ENCODE assay signal across 16 mouse cellular contexts in genomic region chr19:37214711-37215110, GRCm38 (mm10). TPM values are rescaled to one million over a fixed set of nuclear protein-coding genes. Genes with fewer than 3 reads are reported as not detected.
A peak's percentile ranks its signal among the peaks of the same experiment; 100 is the strongest.
DNase-seq lines count a peak whose midpoint lies in the region; ATAC-seq and TF ChIP-seq lines count a peak whose summit lies in the region.
"Had no signal": no experiment of that assay in that cellular context is flagged by ENCODE, and none has a peak within 500 bp of the region (broad histone marks: within the 10 kb centered on the region; RNA-seq: fewer than 3 reads in every experiment).

No protein-coding gene starts in this region.

- no peak overlapping the region for H3K27ac ChIP-seq in kidney, adult 2 months (ENCODE audit: insufficient read depth, low read depth, low read length)
- no peak overlapping the region for H3K27ac ChIP-seq in kidney, embryonic 16.5 days (ENCODE audit: low read length)
- H3K27ac ChIP-seq in lung, embryonic 14.5 days (ENCODE audit: low read depth), result no peak overlapping the region
- no peak overlapping the region for H3K27ac ChIP-seq in midbrain, embryonic 11.5 days (ENCODE audit: low read depth, low read length)
- H3K27ac ChIP-seq: forebrain, embryonic 12.5 days; hindbrain, embryonic 13.5 days; intestine, embryonic 15.5 days; macrophage; midbrain, embryonic 13.5 days had no signal

- no peak for TF ChIP-seq POLR2A in kidney, adult 2 months (IDR thresholded peaks at IDR 0.05; ENCODE audit: low read depth, low read length)

- H3K36me3 ChIP-seq in kidney, adult 2 months (ENCODE audit: control insufficient read depth, insufficient read depth, low read length), result peaks cover 3% of the 10 kb centered on the region
- peaks cover 40% of the 10 kb centered on the region for H3K36me3 ChIP-seq in kidney, embryonic 16.5 days (ENCODE audit: insufficient read depth, low read length)
- H3K36me3 ChIP-seq in lung, embryonic 14.5 days (ENCODE audit: insufficient read depth), result peaks cover 69% of the 10 kb centered on the region
- H3K36me3 ChIP-seq in midbrain, embryonic 11.5 days (ENCODE audit: control insufficient read depth, insufficient read depth, low read length), result peaks cover 15% of the 10 kb centered on the region; the same call in 1 of the 2 replicates

- no peak overlapping the region for H3K4me3 ChIP-seq in kidney, adult 2 months (ENCODE audit: insufficient read depth, low read depth, low read length)
- H3K4me3 ChIP-seq in kidney, embryonic 16.5 days (ENCODE audit: low read length), result no peak overlapping the region
- H3K4me3 ChIP-seq in lung, embryonic 14.5 days (ENCODE audit: low read depth, low read length), result no peak overlapping the region
- no peak overlapping the region for H3K4me3 ChIP-seq in midbrain, embryonic 11.5 days (ENCODE audit: low read depth, low read length)
- H3K4me3 ChIP-seq: forebrain, embryonic 12.5 days; hindbrain, embryonic 13.5 days; intestine, embryonic 15.5 days; midbrain, embryonic 13.5 days; myocyte had no signal

- DNase-seq in adrenal gland, postnatal 10 days, result peak; percentile 46
- no peak for DNase-seq in adrenal gland, adult 18-20 months (ENCODE audit: low spot score in 2 of 2)
- peak; percentile 50 for DNase-seq in kidney, adult 2 months
- peak; percentile 75 for DNase-seq in lung, embryonic 14.5 days
- no peak for DNase-seq in lung, postnatal 4 days
- peak; percentile 31 to 55 for DNase-seq in heart, postnatal 14 days
- DNase-seq in midbrain, embryonic 11.5 days (ENCODE audit: low spot score, missing footprints), result no peak
- DNase-seq: gastrocnemius, postnatal 36 days; thymus, postnatal 25 days had no signal

- no peak for ATAC-seq in kidney, embryonic 16.5 days (ENCODE audit: low FRiP score, low TSS enrichment)
- no peak for ATAC-seq in lung, embryonic 14.5 days (ENCODE audit: insufficient read depth)
- no peak for ATAC-seq in midbrain, embryonic 11.5 days (ENCODE audit: low FRiP score)
- ATAC-seq: intestine, embryonic 15.5 days; midbrain, embryonic 13.5 days had no signal

- intact Hi-C loops in heart, postnatal 14 days (cut with DNase I), result no loop called here

- no peak overlapping the region for H3K4me2 ChIP-seq in kidney, embryonic 16.5 days (replicated peaks; ENCODE audit: low read depth, low read length)
- H3K4me2 ChIP-seq in lung, embryonic 14.5 days, result no peak overlapping the region
- no peak overlapping the region for H3K4me2 ChIP-seq in midbrain, embryonic 11.5 days
- H3K4me2 ChIP-seq: forebrain, embryonic 12.5 days; hindbrain, embryonic 13.5 days; intestine, embryonic 15.5 days; midbrain, embryonic 13.5 days had no signal

- TF ChIP-seq CTCF in kidney, adult 2 months (conservative IDR thresholded peaks at IDR 0.05; ENCODE audit: insufficient read depth, insufficient read length, low read depth, low read length), result no peak
- no peak for TF ChIP-seq CTCF in lung, embryonic 14.5 days (IDR thresholded peaks at IDR 0.05; ENCODE audit: low read depth)

- H3K27me3 ChIP-seq in kidney, adult 2 months (replicated peaks; ENCODE audit: control insufficient read depth, insufficient read depth, low read length), result no peaks in the 10 kb centered on the region
- no peaks in the 10 kb centered on the region for H3K27me3 ChIP-seq in kidney, embryonic 16.5 days (ENCODE audit: insufficient read depth, low read length)
- H3K27me3 ChIP-seq in lung, embryonic 14.5 days (ENCODE audit: insufficient read depth, low read length), result no peaks in the 10 kb centered on the region
- no peaks in the 10 kb centered on the region for H3K27me3 ChIP-seq in midbrain, embryonic 11.5 days (ENCODE audit: control insufficient read depth, insufficient read depth, low read length)
- H3K27me3 ChIP-seq: forebrain, embryonic 12.5 days; hindbrain, embryonic 13.5 days; intestine, embryonic 15.5 days; midbrain, embryonic 13.5 days had no signal

- no peak overlapping the region for H3K9ac ChIP-seq in kidney, embryonic 16.5 days (replicated peaks; ENCODE audit: low read length)
- no peak overlapping the region for H3K9ac ChIP-seq in lung, embryonic 14.5 days
- H3K9ac ChIP-seq in midbrain, embryonic 11.5 days (ENCODE audit: low read length), result no peak overlapping the region
- H3K9ac ChIP-seq: forebrain, embryonic 12.5 days; hindbrain, embryonic 13.5 days; intestine, embryonic 15.5 days; midbrain, embryonic 13.5 days had no signal

- H3K9me3 ChIP-seq in kidney, embryonic 16.5 days (ENCODE audit: low read length), result no peaks in the 10 kb centered on the region
- no peaks in the 10 kb centered on the region for H3K9me3 ChIP-seq in lung, embryonic 14.5 days (ENCODE audit: low read depth, low read length)
- H3K9me3 ChIP-seq in midbrain, embryonic 11.5 days (ENCODE audit: control insufficient read depth, low read length), result no peaks in the 10 kb centered on the region
- H3K9me3 ChIP-seq: forebrain, embryonic 12.5 days; hindbrain, embryonic 13.5 days; intestine, embryonic 15.5 days; midbrain, embryonic 13.5 days had no signal

- peaks cover 3% of the 10 kb centered on the region for H3K4me1 ChIP-seq in kidney, adult 2 months (ENCODE audit: control insufficient read depth, insufficient read depth, low read length)
- peaks cover under 1% of the 10 kb centered on the region for H3K4me1 ChIP-seq in kidney, embryonic 16.5 days (ENCODE audit: insufficient read depth, low read length)
- 0 out of 2 replicates have a peak, but pooled peaks cover 4% of the 10 kb centered on the region for H3K4me1 ChIP-seq in lung, embryonic 14.5 days (ENCODE audit: insufficient read depth)
- H3K4me1 ChIP-seq in midbrain, embryonic 11.5 days (ENCODE audit: control insufficient read depth, insufficient read depth, low read length), result no peaks in the 10 kb centered on the region; the same call in 1 of the 2 replicates

- WGBS in kidney, adult 2 months, result 50% methylated on average over 2 of the region's 2 CpGs
- 56% methylated on average over 2 of the region's 2 CpGs for WGBS in kidney, embryonic 16.5 days
- 25% methylated on average over 2 of the region's 2 CpGs for WGBS in lung, embryonic 14.5 days
- WGBS in midbrain, embryonic 11.5 days, result 93% methylated on average over 2 of the region's 2 CpGs

RNA-seq across cellular contexts. Expression of gene Cpeb3, which starts 6.3 kb away (rescaled TPM):
- total RNA-seq in adrenal gland, postnatal 10 days (2021), result 10 to 100 TPM; 14.2 to 26.8 TPM
- 10 to 100 TPM; 14.4 to 15.5 TPM for total RNA-seq in adrenal gland, adult 18-20 months (2021)
- polyA plus RNA-seq in kidney, adult 2 months (2012; rRNA removed), result 14.2 and 16.4 TPM in 2 replicates
- polyA plus RNA-seq in kidney, embryonic 16.5 days (2015; fragmentation: Nextera tagmentation; extraction: Ambion mirVana), result 0.73 and 1.3 TPM in 2 replicates
- 0.63 and 0.95 TPM in 2 replicates for polyA plus RNA-seq in lung, embryonic 14.5 days (2014; fragmentation: Nextera tagmentation; extraction: Ambion mirVana)
- total RNA-seq in heart, postnatal 14 days (2021), result 10 to 100 TPM; 62.6 to 76.8 TPM
- 2.9 and 3.1 TPM in 2 replicates for polyA plus RNA-seq in midbrain, embryonic 11.5 days (2014; fragmentation: Nextera tagmentation; extraction: Ambion mirVana)

RNA-seq across cellular contexts. Expression of gene March5, which starts 7.4 kb away (rescaled TPM):
- 100 to 1,000 TPM; 145 to 152 TPM for total RNA-seq in adrenal gland, postnatal 10 days (2021)
- 100 to 1,000 TPM; 116 to 137 TPM for total RNA-seq in adrenal gland, adult 18-20 months (2021)
- 32.0 and 43.0 TPM in 2 replicates for polyA plus RNA-seq in kidney, adult 2 months (2012; rRNA removed)
- 74.4 and 79.8 TPM in 2 replicates for polyA plus RNA-seq in kidney, embryonic 16.5 days (2015; fragmentation: Nextera tagmentation; extraction: Ambion mirVana)
- 113 and 114 TPM in 2 replicates for polyA plus RNA-seq in lung, embryonic 14.5 days (2014; fragmentation: Nextera tagmentation; extraction: Ambion mirVana)
- total RNA-seq in heart, postnatal 14 days (2021), result 10 to 100 TPM; 83.4 to 84.3 TPM
- 155 and 159 TPM in 2 replicates for polyA plus RNA-seq in midbrain, embryonic 11.5 days (2014; fragmentation: Nextera tagmentation; extraction: Ambion mirVana)

Comparison
In these comparisons a context has a peak if more than half of its experiments do, and no peak if none do; other contexts are left out.
1. DNase-seq: peak in adrenal gland, postnatal 10 days (single experiment), kidney, adult 2 months (single experiment), lung, embryonic 14.5 days (single experiment) and heart, postnatal 14 days (2 of 2); none in adrenal gland, adult 18-20 months (0 of 2), lung, postnatal 4 days (0 of 2) and midbrain, embryonic 11.5 days (single experiment).